Mouse (Mus musculus) bone marrow macrophage, adult 2 months (primary cell): ENCODE results near the gene Pdzd2.

Experiments used
- CTCF ChIP-seq: IDR thresholded peaks from 2 replicates; pipeline ENCODE4 v1.5.1; 2012; ENCODE audit warnings: low read depth, mild to moderate bottlenecking, low read length, moderate library complexity
- POLR2A ChIP-seq: IDR thresholded peaks from 2 replicates; pipeline ENCODE4 v1.6.1; 2012; ENCODE audit warnings: mild to moderate bottlenecking, low read depth, low read length, borderline replicate concordance

DNA sequence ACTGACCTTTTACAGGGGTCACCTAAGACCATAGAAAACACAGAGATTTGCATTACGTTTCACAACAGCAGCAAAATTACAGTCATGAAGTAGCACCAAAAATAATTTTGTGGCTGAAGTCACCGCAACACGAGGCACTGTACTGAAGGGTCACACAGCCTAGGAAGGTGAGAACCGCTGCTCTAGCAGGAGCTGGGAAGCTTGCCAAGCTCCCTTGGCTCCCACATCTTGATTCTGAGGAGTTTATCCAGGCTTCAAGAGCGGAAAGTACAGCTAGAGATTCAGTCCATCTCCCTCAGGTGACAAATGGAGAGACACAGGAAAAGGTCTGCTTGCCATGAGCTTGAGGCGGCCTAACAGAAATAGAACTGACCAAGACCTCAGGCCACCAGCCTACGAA lies 216.9 kb downstream of the Pdzd2 start:
- TF ChIP-seq POLR2A (no peak), CTCF (no peak)
